Mouse (Mus musculus): ENCODE measurements around the gene Padi4.

DNA sequence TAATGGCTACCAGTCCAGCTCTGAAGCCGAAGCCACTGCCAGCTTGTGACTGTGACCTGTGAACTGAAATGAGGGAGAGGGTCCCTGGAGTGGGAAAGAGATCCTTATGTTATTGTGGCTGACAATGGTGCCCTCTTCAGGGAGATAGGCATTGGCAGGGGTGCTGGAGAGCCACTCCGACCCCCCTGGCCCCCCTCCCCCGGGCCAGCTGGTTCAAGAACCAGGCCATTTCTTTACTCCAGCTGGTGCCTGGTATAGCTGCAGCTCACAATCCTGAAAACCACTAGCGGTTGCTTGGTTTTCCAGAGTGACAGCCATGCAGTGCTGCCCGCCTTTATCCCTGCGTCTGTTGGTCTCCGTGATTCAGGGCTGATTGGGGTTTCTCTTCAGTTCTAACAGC is 64.9 kb downstream of the Padi4 start:
- TF ChIP-seq TAL1 (conservative IDR thresholded peaks at IDR 0.05; ENCODE audit: low read depth, low read length) (no peak), CTCF (IDR thresholded peaks at IDR 0.05; ENCODE audit: low read depth, low read length) (no peak), POLR2AphosphoS5 (IDR thresholded peaks at IDR 0.05; ENCODE audit: insufficient replicate concordance, low read depth, low read length) (no peak), GATA1 (IDR thresholded peaks at IDR 0.05; ENCODE audit: borderline replicate concordance, low read length) (no peak)

Measured in G1E (cell line).